Mouse (Mus musculus) heart, embryonic 12.5 days (tissue): ENCODE results near the gene Eif2ak3. TPM values are rescaled to one million over a fixed set of nuclear protein-coding genes. Genes with fewer than 3 reads are reported as not detected.

Experiments used
- ATAC-seq: fragments of 200-750 bp; cut with Nextera tagmentation; 2 replicates; pipeline ENCODE4 v1.8.0; 2017; ENCODE audit warnings: moderate TSS enrichment, moderate library complexity; ENCODE audit not compliant: insufficient number of reproducible peaks, low FRiP score
- H3K27ac ChIP-seq: fragments of 300-500 bp; sonication (generic); 2 replicates; pipeline ENCODE4 v1.5.1; 2016; ENCODE audit warnings: mild to moderate bottlenecking, moderate library complexity; ENCODE audit not compliant: poor library complexity, severe bottlenecking
- H3K27me3 ChIP-seq: fragments of 300-500 bp; sonication (generic); replicated peaks from 2 replicates; pipeline ENCODE4 v1.6.1; 2016; ENCODE audit warnings: mild to moderate bottlenecking, moderate library complexity
- H3K36me3 ChIP-seq: fragments of 300-500 bp; sonication (generic); 2 replicates; pipeline ENCODE4 v1.6.1; 2016; ENCODE audit warnings: mild to moderate bottlenecking, moderate library complexity
- H3K4me1 ChIP-seq: fragments of 300-500 bp; sonication (generic); replicated peaks from 2 replicates; pipeline ENCODE4 v1.6.1; 2016; ENCODE audit warnings: mild to moderate bottlenecking
- H3K4me2 ChIP-seq: fragments of 300-500 bp; sonication (generic); 2 replicates; pipeline ENCODE4 v1.6.1; 2016; ENCODE audit warnings: mild to moderate bottlenecking, moderate library complexity
- H3K4me3 ChIP-seq: fragments of 300-500 bp; sonication (generic); 2 replicates; pipeline ENCODE4 v1.5.1; 2016; ENCODE audit warnings: mild to moderate bottlenecking
- H3K9ac ChIP-seq: fragments of 300-500 bp; sonication (generic); 2 replicates; pipeline ENCODE4 v1.6.1; 2016; ENCODE audit warnings: mild to moderate bottlenecking, moderate library complexity
- H3K9me3 ChIP-seq: fragments of 300-500 bp; sonication (generic); replicated peaks from 2 replicates; pipeline ENCODE4 v1.6.1; 2016; ENCODE audit warnings: mild to moderate bottlenecking, moderate library complexity
- WGBS: fragments of 180-500 bp; shearing (Covaris S2); methylation state at CpG from one replicate; pipeline ENCODE4 v1.1.7; 2016; 5-methylcytosine and 5-hydroxymethylcytosine counted together
- polyA plus RNA-seq: library from polyadenylated mRNA; unstranded; fragments of >200 nt; fragmentation: Nextera tagmentation; extraction: Ambion mirVana; gene quantifications from 2 replicates; pipeline ENCODE4 v1.2.1, GENCODE M21; 2016

Gene Eif2ak3
- polyA plus RNA-seq, 1 experiment from 2014 or later = 10.8 TPM

DNA sequence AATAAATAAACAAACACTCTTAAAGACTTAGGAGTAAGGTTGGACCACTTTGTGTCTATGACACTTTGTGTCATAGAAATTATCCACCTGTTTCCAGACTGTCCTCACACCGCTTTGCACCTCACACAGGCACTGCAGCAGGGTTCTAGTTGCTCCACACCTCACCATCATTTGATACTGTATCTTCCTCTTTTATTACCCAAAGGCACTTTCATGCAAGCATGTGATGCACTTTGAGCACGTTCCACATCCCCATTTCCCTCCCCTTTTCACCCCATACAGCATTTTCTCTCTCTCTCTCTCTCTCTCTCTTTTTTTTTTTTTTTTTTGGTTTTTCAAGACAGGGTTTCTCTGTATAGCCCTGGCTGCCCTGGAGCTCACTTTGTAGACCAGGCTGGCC lies 7.0 kb upstream of the Eif2ak3 start:
- Histone ChIP-seq H3K9me3 (no peaks in the 10 kb centered on the region), H3K27ac (no peak overlapping the region), H3K4me1 (no peaks in the 10 kb centered on the region), H3K4me2 (no peak overlapping the region), H3K4me3 (no peak overlapping the region), H3K9ac (no peak overlapping the region), H3K36me3 (no peaks in the 10 kb centered on the region), H3K27me3 (no peaks in the 10 kb centered on the region)
- ATAC-seq = no peak
- WGBS = 75% methylated on average over 2 of the region's 2 CpGs

DNA sequence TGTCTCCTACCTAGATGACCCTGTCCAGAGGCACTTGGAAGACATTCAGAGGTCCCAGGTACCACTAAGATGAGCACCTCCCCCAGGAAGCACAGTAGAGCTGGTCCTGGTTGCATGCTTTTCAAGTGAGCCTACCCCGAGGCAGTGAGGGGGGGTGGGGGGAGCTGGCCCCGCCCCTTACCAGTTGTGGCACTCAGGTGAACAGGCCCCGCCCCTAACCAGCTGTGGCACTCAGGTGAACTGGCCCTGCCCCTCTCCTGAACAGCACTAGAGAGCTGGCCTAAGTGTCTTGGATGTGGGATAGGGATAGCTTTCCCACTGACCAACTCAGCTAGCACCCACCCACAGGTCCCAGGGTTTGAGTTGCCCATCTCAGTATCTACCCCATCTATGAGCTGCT lies 5.8 kb upstream of the Eif2ak3 start:
- no peak for ATAC-seq
- Histone ChIP-seq H3K27me3 (no peaks in the 10 kb centered on the region), H3K4me1 (peaks cover 8% of the 10 kb centered on the region), H3K9me3 (no peaks in the 10 kb centered on the region), H3K9ac (no peak overlapping the region), H3K4me2 (no peak overlapping the region), H3K36me3 (no peaks in the 10 kb centered on the region), H3K27ac (no peak overlapping the region), H3K4me3 (no peak overlapping the region)
- 48% methylated on average over 3 of the region's 3 CpGs for WGBS

DNA sequence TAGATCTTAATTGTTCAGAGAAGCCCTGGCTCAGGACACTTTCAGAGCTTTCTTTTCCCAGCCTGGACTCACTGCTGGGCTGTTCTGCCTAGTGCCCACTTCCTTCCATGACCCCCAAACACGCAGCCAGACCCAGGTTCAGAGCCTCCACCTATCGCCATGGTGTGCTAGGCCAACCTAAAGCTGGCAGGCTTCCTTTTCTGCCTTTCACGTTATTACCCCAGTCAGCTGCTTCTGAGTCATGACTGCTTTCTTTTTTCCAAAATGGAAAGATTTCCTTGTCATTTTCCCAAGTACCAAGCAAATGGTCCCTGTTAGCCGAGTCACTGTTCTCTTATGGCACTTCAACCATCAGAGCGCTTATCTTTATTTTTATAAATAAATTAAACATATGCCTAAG lies 4.0 kb upstream of the Eif2ak3 start:
- no peak for ATAC-seq
- Histone ChIP-seq H3K4me1 (peaks cover 11% of the 10 kb centered on the region), H3K4me2 (no peak overlapping the region), H3K9ac (no peak overlapping the region), H3K27ac (no peak overlapping the region), H3K36me3 (no peaks in the 10 kb centered on the region), H3K27me3 (no peaks in the 10 kb centered on the region), H3K4me3 (no peak overlapping the region), H3K9me3 (no peaks in the 10 kb centered on the region)
- 63% methylated on average over 5 of the region's 5 CpGs for WGBS

DNA sequence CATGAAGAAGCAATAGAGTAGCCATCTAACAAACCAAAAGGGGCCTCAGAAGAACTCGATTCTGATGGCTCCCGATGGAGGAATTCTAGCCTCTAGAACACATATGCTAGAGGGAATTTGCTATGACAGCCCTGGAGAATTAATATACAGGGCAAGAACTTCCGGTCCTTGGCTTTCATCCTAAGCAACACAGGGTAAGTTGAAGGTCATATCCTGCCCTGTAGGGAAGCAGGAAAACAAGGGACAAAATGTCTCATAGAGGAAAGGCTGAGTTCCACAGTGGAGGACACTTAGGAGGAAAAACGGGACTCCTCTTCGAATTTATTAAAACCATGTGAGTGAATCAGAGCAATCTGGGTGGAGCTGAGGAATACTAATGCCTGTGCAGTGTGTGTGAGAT lies 1.3 kb upstream of the Eif2ak3 start:
- H3K27ac ChIP-seq = peak overlapping the region; percentile 70

DNA sequence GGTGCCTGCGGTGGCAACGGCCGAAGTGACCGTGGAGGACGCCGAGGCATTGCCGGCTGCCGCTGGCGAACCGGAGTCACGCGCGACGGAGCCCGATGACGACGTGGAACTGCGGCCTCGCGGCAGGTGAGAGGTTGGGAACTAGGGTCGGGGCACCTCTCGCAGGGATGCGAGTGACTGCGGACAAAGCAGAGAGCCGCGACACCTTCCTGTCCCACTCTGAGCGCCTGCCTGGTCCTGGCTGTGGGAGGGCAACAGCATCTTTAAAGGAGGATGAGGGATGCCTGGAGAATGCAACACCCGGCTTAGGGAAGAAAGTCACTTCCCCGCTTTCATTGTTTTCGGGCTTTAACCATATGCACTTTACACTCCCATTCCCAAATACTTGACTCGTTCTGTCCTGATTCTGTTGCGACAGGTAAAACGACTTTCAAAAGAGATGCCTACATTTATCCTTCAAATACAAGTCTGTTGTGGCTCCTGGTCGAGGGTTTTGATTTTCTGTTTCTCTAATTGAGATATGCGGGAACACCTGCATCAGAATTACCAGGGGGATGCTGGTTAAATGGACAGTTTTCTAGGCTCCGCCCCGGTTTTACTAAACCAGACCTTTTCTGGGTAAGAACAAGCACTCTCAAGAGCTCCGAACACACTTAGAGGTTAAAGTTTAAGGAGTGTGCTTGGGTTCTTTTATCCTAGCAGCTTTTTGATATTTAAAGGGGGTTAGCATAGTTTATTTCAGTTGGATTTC lies 756 bp downstream of the Eif2ak3 start:
- Histone ChIP-seq H3K4me1 (peaks cover 35% of the 10 kb centered on the region), H3K36me3 (no peaks in the 10 kb centered on the region), H3K9me3 (no peaks in the 10 kb centered on the region), H3K4me2 (peak overlapping the region; percentile 69), H3K4me3 (peak overlapping the region; percentile 73), H3K27me3 (no peaks in the 10 kb centered on the region), H3K9ac (peak overlapping the region; percentile 85), H3K27ac (peak overlapping the region; percentile 88)
- 2% methylated on average over 38 of the region's 38 CpGs for WGBS
- no peak for ATAC-seq

More for the DNA sequence above, 1.3 kb upstream of the Eif2ak3 start:
- Histone ChIP-seq H3K9ac (0 out of 2 replicates have a peak overlapping the region, but pooled peaks have one; percentile 68), H3K4me2 (peak overlapping the region; percentile 71), H3K4me3 (peak overlapping the region; percentile 49), H3K4me1 (peaks cover 31% of the 10 kb centered on the region), H3K36me3 (no peaks in the 10 kb centered on the region), H3K9me3 (no peaks in the 10 kb centered on the region), H3K27me3 (no peaks in the 10 kb centered on the region)
- ATAC-seq = no peak
- 74% methylated on average over 5 of the region's 5 CpGs for WGBS

DNA sequence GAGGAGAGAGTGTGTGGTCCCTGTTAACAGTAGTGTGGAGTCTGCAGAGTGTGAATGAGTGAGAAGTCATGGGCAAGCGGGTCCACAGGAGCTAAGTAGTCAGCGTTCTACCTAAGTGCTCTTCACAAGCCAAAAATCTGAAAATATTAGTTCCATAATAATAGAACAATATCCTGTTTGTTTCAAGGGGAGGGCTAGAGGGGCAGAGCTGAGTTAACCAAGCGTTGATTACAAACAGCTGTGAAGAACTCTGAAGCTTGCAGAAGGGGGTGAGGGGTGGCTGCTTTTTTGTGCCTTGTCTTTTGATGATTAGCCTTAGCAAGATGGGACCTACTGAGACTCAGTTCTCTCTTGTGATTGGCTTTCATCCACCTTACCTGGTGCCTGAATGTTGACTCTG lies 3.1 kb downstream of the Eif2ak3 start:
- no peak for ATAC-seq
- no peaks in the 10 kb centered on the region for H3K9me3 ChIP-seq
- H3K4me2 ChIP-seq = 0 out of 2 replicates have a peak overlapping the region, but pooled peaks have one; percentile 1
- no peak overlapping the region for H3K27ac ChIP-seq
- H3K9ac ChIP-seq = no peak overlapping the region
- H3K27me3 ChIP-seq = no peaks in the 10 kb centered on the region
- no peak overlapping the region for H3K4me3 ChIP-seq
- H3K36me3 ChIP-seq = no peaks in the 10 kb centered on the region
- H3K4me1 ChIP-seq = peaks cover 35% of the 10 kb centered on the region
- WGBS = 50% methylated on average over 3 of the region's 3 CpGs

DNA sequence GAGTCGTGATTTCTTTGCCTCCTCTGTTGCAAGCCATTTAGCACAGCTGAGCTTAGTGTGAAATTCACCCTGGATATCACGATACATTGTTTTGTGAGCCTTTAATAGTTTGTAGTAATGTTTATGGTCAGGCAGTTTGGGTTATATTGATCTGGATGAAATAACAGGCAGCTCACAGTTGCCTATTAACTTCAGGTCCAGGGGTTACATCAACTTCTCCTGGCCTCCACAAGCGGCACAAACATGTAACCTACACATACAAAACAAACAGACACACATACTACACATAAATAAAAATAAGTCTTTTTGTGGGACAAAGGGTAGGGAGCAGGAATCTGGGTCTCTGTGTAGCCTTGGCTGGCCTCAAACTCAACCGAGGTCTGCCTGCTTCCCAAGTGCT lies 9.1 kb downstream of the Eif2ak3 start:
- H3K27me3 ChIP-seq = no peaks in the 10 kb centered on the region
- 77% methylated on average over 4 of the region's 4 CpGs for WGBS
- no peak overlapping the region for H3K4me2 ChIP-seq
- no peaks in the 10 kb centered on the region for H3K9me3 ChIP-seq
- no peak overlapping the region for H3K9ac ChIP-seq
- no peak overlapping the region for H3K4me3 ChIP-seq
- H3K27ac ChIP-seq = no peak overlapping the region
- H3K36me3 ChIP-seq = peaks cover 2% of the 10 kb centered on the region; the same call in 1 of the 2 replicates
- ATAC-seq = no peak
- 0 out of 2 replicates have a peak, but pooled peaks cover 9% of the 10 kb centered on the region for H3K4me1 ChIP-seq

DNA sequence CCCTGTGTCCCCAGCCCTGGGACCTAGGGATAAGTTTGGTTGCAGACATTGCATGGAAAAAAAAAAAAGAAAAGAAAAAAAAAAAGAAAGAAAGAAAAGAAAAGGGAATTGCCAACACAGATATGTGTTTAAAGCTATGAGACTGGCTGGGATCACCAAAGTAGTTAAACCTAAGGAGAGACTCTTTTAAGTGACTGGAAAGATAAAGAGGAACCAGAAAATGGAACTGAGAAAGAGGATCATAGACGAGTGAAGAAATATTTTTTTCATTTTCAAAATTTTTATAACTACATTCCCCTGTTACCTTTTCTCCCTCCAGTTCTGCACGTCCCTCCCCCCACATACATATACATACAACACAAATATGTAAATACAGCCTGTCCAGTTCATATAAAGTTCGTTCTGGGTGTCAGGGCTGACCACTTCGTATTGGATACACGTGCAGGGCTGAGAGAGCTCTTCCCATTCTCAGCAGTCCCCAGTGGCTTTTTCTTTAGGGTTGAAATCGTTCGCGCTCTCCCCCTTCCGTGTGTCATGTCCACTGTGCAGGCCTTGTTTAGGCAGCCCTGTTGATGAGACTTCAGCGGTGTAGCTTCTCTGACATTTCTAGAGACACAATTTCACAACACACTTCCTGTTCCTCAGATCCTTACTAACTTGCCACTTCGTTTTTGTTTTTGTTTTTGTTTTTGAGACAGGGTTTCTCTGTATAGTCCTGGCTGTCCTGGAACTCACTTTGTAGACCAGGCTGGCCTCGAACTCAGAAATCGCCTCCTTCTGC lies 11.4 kb downstream of the Eif2ak3 start:
- H3K4me2 ChIP-seq = no peak overlapping the region
- H3K4me3 ChIP-seq = no peak overlapping the region
- H3K27ac ChIP-seq = no peak overlapping the region
- 88% methylated on average over 13 of the region's 13 CpGs for WGBS
- peaks cover 20% of the 10 kb centered on the region for H3K36me3 ChIP-seq
- H3K9ac ChIP-seq = no peak overlapping the region
- H3K4me1 ChIP-seq = 0 out of 2 replicates have a peak, but pooled peaks cover 5% of the 10 kb centered on the region
- ATAC-seq = no peak
- no peaks in the 10 kb centered on the region for H3K9me3 ChIP-seq
- H3K27me3 ChIP-seq = no peaks in the 10 kb centered on the region

DNA sequence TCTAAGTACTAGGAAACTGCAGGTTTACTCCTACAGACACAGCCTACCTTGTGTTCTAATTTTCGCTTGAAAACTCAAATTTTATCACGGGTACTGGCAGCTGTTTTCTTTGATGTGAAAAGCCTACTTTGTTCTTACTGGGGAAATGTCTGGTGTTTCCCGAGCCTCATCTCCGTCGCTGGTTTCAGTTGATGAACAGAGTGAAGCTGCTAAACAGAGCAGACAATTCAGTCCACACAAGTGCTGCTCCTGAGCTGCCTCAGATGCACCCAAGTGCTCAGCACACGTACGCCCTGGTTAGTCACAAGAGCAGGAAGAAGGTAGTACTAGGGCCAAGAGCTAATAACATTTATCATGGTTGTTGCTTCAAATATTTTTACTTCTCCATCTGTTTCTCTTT lies 18.4 kb downstream of the Eif2ak3 start:
- Histone ChIP-seq H3K4me1 (no peaks in the 10 kb centered on the region), H3K4me2 (no peak overlapping the region), H3K9ac (no peak overlapping the region), H3K27ac (no peak overlapping the region), H3K36me3 (peaks cover 20% of the 10 kb centered on the region), H3K27me3 (no peaks in the 10 kb centered on the region), H3K4me3 (no peak overlapping the region), H3K9me3 (no peaks in the 10 kb centered on the region)
- 77% methylated on average over 7 of the region's 7 CpGs for WGBS
- ATAC-seq = no peak

DNA sequence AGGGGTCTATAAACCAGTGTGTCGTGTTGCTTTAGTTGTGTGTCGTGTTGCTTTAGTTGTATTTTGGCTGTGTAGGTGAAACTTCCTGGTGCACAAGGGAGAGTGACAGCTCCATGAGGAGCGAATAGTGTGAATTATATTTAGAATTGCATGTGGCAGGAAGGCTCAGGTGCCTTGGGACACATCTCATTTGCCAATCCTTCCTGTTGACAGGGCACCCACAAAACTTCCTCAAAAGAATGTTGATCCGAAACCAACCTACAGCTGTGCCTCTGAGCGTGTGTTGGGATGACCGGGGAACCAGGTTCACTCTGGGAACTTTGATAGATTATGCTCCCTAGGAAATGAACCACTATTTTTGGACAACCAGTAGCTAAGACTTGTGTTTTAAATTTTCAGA lies 20.0 kb downstream of the Eif2ak3 start:
- no peak overlapping the region for H3K27ac ChIP-seq
- no peak overlapping the region for H3K4me2 ChIP-seq
- no peaks in the 10 kb centered on the region for H3K9me3 ChIP-seq
- no peak overlapping the region for H3K4me3 ChIP-seq
- no peaks in the 10 kb centered on the region for H3K27me3 ChIP-seq
- peaks cover 9% of the 10 kb centered on the region for H3K36me3 ChIP-seq
- no peak overlapping the region for H3K9ac ChIP-seq
- no peaks in the 10 kb centered on the region for H3K4me1 ChIP-seq
- ATAC-seq = no peak
- 77% methylated on average over 6 of the region's 6 CpGs for WGBS

DNA sequence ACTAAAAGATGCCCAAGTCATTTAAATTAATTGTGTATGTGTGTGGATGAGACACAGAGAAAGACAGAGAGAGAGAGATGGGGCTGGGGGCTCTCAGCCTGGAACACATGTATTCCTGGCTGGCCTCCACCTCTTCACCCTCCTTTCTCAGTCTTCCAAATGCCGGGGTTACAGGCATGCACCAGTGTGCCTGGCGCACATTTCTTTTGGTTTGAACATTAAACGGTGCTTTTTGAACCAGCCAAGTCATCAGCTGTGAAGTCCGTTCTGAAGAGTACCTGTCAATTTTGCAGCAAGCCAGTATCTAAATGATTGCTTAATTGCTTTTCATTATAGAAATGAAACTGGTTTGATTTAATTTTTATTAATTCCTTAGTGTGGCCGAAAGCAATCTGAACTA lies 22.4 kb downstream of the Eif2ak3 start:
- Histone ChIP-seq H3K27me3 (no peaks in the 10 kb centered on the region), H3K4me1 (peaks cover 5% of the 10 kb centered on the region; the same call in 1 of the 2 replicates), H3K36me3 (0 out of 2 replicates have a peak, but pooled peaks cover 3% of the 10 kb centered on the region), H3K4me3 (no peak overlapping the region), H3K9me3 (no peaks in the 10 kb centered on the region), H3K27ac (no peak overlapping the region), H3K4me2 (no peak overlapping the region), H3K9ac (no peak overlapping the region)
- WGBS = 86% methylated on average over 5 of the region's 5 CpGs
- ATAC-seq = no peak
